Mouse (Mus musculus): ENCODE data around the gene Iqcc.

DNA sequence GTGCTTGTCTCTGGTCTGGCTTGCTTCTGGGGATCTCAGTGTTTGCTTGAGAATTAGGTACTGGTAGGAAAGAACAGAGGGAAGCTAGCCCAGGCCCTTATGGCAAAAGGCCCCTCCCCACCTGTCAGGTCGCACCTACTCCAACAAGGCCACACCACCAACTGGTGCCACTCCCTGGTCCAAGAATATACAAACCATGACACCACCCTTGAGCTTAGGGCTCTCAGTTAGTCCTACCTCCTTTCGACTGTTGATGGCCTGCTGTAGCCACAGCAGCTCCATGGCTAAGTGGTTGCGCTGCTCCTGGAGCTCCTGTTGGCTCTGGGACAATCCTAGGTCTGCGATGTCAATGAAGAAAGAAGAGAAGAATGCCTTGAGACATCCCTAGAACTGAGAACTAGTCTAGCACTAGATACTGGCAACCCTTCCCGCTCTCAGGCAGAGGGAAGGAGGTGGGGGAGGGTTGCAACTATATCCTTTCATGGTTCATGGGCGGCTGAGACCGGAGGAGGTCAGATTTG is 1.7 kb downstream of the Iqcc start:
- TF ChIP-seq CTCF (IDR thresholded peaks at IDR 0.05; ENCODE audit: borderline replicate concordance, control insufficient read depth, extremely low read depth, insufficient read depth, low read length, poor library complexity): no peak
- no peak for TF ChIP-seq POLR2A (IDR thresholded peaks at IDR 0.05; ENCODE audit: control insufficient read depth, extremely low read depth, insufficient read depth, low read length, poor library complexity)

Measured in thymus, adult 2 months (tissue).